Mouse (Mus musculus): ENCODE results near the gene Mapkap1. TPM values are rescaled to one million over a fixed set of nuclear protein-coding genes. Genes with fewer than 3 reads are reported as not detected.
A peak's percentile ranks its signal among the peaks of the same experiment; 100 is the strongest.

Gene Mapkap1
- polyA plus RNA-seq, 1 experiment from 2014 or later, result 62.1 TPM

DNA sequence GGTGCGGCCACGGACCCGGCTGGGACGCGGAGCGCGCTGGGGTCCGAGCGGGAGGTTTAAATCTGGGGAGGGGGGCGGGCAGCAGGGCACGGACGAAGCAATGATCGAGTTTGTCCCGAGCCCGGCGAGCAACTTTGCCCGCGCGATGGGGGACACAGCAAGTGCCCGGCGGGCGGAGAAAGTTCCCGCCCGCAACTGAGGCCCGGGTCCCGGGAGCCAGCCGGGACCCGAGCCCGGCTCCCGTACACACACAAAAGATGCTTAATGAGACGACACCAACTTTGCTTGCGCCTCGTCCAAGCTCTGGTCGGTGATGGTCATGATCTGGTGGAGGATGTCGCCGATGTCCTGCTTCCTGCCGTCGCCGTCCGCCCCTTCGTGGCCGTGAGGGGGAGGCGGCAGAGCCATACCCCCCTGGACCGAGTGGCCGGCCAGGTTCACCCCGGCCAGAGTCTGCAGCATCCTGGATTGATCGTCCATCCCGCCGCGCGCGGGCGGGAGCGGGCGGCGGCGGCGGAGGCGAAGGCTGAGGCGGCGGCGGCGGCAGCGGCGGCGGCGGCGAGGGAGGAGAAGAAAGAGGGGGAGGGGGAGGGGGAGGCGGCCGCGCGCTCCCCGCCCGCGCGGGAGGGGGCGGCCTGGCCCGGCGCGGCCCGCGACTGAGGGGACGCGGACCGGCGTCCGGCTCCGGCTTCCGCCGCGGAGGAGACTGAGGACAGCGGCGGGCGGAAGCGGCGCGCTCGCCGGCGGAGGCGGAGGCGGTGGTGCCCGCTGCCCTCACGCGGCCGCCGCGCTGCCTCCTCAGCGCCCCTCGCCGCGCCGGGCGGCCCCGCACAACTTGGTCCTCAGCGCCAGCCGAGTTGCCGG, 34.9 kb upstream of the Mapkap1 start:
- peak; percentile 77 for DNase-seq (ENCODE audit: low spot score)
- Histone ChIP-seq H3K27me3 (replicated peaks; ENCODE audit: insufficient read depth, low read length) (no peaks in the 10 kb centered on the region), H3K36me3 (ENCODE audit: insufficient read depth, low read length) (no peaks in the 10 kb centered on the region), H3K4me1 (ENCODE audit: insufficient read depth, low read depth, low read length) (no peaks in the 10 kb centered on the region), H3K9ac (replicated peaks; ENCODE audit: low read depth) (peak overlapping the region; percentile 81), H3K9me3 (ENCODE audit: low read length) (no peaks in the 10 kb centered on the region), H3K27ac (ENCODE audit: low read length) (peak overlapping the region; percentile 98), H3K4me2 (replicated peaks; ENCODE audit: low read depth, low read length) (peak overlapping the region; percentile 98), H3K4me3 (ENCODE audit: low read depth, low read length) (peak overlapping the region; percentile 94)
- 0% methylated on average over 42 of the region's 118 CpGs for WGBS
- ATAC-seq, result peak; percentile 51
- no peak for TF ChIP-seq CTCF (IDR thresholded peaks at IDR 0.05)
- no peak for TF ChIP-seq EP300 (IDR thresholded peaks at IDR 0.05)

DNA sequence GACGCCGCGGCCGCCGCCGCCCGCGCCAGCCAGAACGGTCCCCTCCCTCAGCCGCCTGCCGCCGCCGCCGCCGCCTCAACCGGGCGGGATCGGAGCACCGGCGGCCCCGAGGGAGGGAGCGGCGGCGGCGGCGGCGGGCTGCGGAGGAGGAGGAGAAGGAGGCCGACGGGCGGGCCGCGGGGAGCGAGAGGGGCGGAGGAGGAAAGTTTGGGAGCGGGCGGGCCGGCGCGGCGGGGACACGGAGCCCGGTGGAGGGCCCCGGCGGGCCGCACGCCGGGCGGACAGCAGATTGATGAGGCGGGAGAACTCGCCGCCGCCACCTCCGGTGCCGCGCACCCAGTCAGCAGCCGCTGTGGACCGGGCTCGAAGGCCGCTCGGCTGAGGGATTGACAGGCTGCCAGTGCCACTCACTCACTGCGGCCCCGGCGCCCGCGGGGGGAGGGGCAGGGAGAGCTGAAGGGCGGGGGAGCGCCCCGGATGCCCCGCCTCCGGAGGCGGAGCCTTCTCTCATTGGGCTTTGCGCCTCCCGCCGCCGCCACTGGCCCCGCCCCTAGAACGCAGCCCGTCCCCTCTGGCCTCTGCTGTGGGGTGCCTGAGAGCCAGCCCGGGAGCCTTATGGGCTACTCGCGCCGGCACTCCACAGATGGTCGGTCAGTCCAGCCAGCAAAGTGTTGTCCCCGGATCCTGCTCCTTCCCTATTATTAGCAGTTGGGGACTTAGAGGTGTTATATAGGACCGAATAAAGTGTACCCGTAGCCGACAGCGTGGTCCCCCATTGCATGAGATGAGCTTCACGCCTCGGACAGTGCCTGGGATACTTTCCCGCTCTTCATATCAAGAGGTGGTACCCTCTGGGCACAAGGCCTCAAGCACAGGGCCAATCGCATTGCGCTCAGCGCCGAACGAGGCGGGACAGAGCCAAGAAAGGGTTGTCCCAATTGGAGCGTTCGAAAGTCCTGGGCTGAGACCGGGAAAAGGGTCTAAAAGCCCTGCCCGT, 34.0 kb upstream of the Mapkap1 start, which contains the start of gene Pbx3:
TSS of gene Pbx3 (minus strand) at position 838 of the 997 bp plus-strand sequence.
- H3K4me2 ChIP-seq (replicated peaks; ENCODE audit: low read depth, low read length), result peak within 1 kb of the TSS; percentile 98
- no peaks in the 10 kb centered on the region for H3K4me1 ChIP-seq (ENCODE audit: insufficient read depth, low read depth, low read length)
- H3K4me3 ChIP-seq (ENCODE audit: low read depth, low read length), result peak within 1 kb of the TSS; percentile 94
- under 1% methylated on average over 46 of the region's 102 CpGs for WGBS
- peak within 1 kb of the TSS; percentile 81 for H3K9ac ChIP-seq (replicated peaks; ENCODE audit: low read depth)
- H3K27me3 ChIP-seq (replicated peaks; ENCODE audit: insufficient read depth, low read length), result no peaks in the 10 kb centered on the region
- ATAC-seq (peak; percentile 93), DNase-seq (ENCODE audit: low spot score) (peak; percentile 96)
- H3K9me3 ChIP-seq (ENCODE audit: low read length), result no peaks in the 10 kb centered on the region
- H3K27ac ChIP-seq (ENCODE audit: low read length), result peak within 1 kb of the TSS; percentile 98
- H3K36me3 ChIP-seq (ENCODE audit: insufficient read depth, low read length), result no peaks in the 10 kb centered on the region
- no peak for TF ChIP-seq CTCF (IDR thresholded peaks at IDR 0.05)
- TF ChIP-seq EP300 (IDR thresholded peaks at IDR 0.05), result no peak

DNA sequence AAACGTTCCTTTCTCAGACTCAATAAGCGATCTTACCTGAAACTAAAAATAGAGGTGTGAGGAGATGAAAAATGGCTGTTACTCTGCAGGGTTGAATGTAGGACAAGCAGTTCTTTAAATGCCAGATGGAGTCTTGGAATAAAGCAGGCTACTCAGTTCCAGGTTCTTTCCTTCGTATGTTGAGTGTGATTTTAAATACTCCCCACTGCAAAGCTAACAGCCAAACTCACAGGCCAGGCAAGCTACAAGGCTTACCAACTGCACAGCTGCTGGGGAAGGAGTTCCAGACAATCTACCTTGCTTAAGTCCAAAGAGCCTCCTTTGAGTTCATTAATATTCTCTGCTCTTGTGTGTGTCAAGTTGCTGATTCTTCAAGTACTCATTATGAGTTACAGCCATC, 32.7 kb upstream of the Mapkap1 start:
- Histone ChIP-seq H3K27ac (ENCODE audit: low read length) (no peak overlapping the region), H3K4me3 (ENCODE audit: low read depth, low read length) (no peak overlapping the region), H3K27me3 (replicated peaks; ENCODE audit: insufficient read depth, low read length) (no peaks in the 10 kb centered on the region), H3K36me3 (ENCODE audit: insufficient read depth, low read length) (no peaks in the 10 kb centered on the region), H3K9me3 (ENCODE audit: low read length) (no peaks in the 10 kb centered on the region), H3K9ac (replicated peaks; ENCODE audit: low read depth) (no peak overlapping the region), H3K4me2 (replicated peaks; ENCODE audit: low read depth, low read length) (no peak overlapping the region), H3K4me1 (ENCODE audit: insufficient read depth, low read depth, low read length) (no peaks in the 10 kb centered on the region)
- ATAC-seq (no peak), DNase-seq (ENCODE audit: low spot score) (no peak)
- TF ChIP-seq EP300 (IDR thresholded peaks at IDR 0.05), result no peak
- no peak for TF ChIP-seq CTCF (IDR thresholded peaks at IDR 0.05)
- 39% methylated on average over 3 of the region's 3 CpGs for WGBS

DNA sequence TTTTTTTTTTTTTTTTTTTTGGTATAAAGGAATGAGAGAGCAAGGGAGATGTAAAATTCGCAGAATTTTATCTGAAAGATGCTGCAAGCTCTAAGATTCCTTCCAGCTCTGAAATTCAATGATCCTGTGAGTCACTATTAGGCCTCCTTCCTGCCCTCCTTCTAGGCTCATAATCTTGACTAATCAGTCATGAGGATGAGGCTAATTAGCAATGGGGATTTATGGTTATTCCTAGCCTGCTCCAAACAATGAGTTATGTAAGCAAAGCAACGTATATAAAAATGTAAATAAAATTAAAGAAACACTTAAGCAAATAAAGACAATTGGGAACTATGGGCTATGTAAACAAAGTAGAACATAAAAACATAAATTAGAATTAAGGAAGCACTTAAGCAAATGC, 32.2 kb upstream of the Mapkap1 start:
- DNase-seq (ENCODE audit: low spot score), result no peak
- 50% methylated on average over 2 of the region's 2 CpGs for WGBS

DNA sequence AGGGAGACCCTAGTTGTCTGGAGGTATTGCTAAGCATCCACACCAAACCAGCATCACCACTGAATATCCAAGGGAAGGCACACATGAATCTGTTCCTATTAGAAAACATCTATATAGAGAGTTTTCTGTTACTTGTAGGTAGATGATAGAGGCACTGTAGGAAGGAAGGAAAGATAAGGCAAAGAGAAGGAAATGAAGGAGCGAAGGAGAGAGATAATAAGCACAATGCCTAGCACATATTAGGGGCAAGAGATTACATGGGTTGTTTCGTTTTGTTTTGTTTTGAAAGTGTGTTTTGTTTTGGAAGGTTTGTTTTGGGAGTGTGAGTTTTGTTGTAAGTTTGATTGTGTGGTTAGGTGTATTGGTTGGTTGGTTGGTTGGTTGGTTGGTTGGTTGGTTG, 27.6 kb upstream of the Mapkap1 start:
- Histone ChIP-seq H3K9ac (replicated peaks; ENCODE audit: low read depth) (no peak overlapping the region), H3K27ac (ENCODE audit: low read length) (no peak overlapping the region), H3K4me1 (ENCODE audit: insufficient read depth, low read depth, low read length) (no peaks in the 10 kb centered on the region), H3K4me3 (ENCODE audit: low read depth, low read length) (no peak overlapping the region), H3K4me2 (replicated peaks; ENCODE audit: low read depth, low read length) (no peak overlapping the region), H3K36me3 (ENCODE audit: insufficient read depth, low read length) (no peaks in the 10 kb centered on the region), H3K27me3 (replicated peaks; ENCODE audit: insufficient read depth, low read length) (no peaks in the 10 kb centered on the region), H3K9me3 (ENCODE audit: low read length) (no peaks in the 10 kb centered on the region)
- WGBS, result 83% methylated on average over 2 of the region's 2 CpGs
- no peak for ATAC-seq
- TF ChIP-seq CTCF (IDR thresholded peaks at IDR 0.05) (no peak), EP300 (IDR thresholded peaks at IDR 0.05) (no peak)
- DNase-seq (ENCODE audit: low spot score), result no peak

More for the DNA sequence above, 32.2 kb upstream of the Mapkap1 start:
- TF ChIP-seq CTCF (IDR thresholded peaks at IDR 0.05) (no peak), EP300 (IDR thresholded peaks at IDR 0.05) (no peak)
- no peaks in the 10 kb centered on the region for H3K4me1 ChIP-seq (ENCODE audit: insufficient read depth, low read depth, low read length)
- H3K27ac ChIP-seq (ENCODE audit: low read length), result no peak overlapping the region
- ATAC-seq, result no peak
- no peaks in the 10 kb centered on the region for H3K27me3 ChIP-seq (replicated peaks; ENCODE audit: insufficient read depth, low read length)
- no peaks in the 10 kb centered on the region for H3K36me3 ChIP-seq (ENCODE audit: insufficient read depth, low read length)
- H3K9me3 ChIP-seq (ENCODE audit: low read length), result no peaks in the 10 kb centered on the region
- H3K9ac ChIP-seq (replicated peaks; ENCODE audit: low read depth), result no peak overlapping the region
- no peak overlapping the region for H3K4me3 ChIP-seq (ENCODE audit: low read depth, low read length)
- H3K4me2 ChIP-seq (replicated peaks; ENCODE audit: low read depth, low read length), result no peak overlapping the region

DNA sequence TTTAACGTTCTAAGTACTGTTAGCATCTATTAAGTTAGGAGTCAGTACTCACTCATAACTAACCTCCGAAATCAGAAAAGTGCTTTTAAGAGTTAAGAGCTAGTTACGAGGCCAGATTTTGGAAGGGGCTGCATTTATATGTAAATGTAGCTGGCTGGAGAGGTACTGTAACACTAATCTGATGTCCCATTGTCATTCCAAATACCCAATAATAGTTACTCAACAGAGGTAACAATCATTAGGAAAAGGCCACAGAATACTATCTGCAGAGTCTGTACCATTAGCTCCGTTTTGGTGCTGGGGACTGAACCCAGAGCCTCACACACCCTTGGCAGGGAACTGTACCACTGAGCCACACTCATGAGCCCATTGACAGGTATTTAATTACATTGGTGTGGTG, 7.0 kb upstream of the Mapkap1 start:
- ATAC-seq (no peak), DNase-seq (ENCODE audit: low spot score) (no peak)
- WGBS, result 64% methylated on average over 4 of the region's 4 CpGs
- Histone ChIP-seq H3K36me3 (ENCODE audit: insufficient read depth, low read length) (no peaks in the 10 kb centered on the region), H3K4me2 (replicated peaks; ENCODE audit: low read depth, low read length) (no peak overlapping the region), H3K4me3 (ENCODE audit: low read depth, low read length) (no peak overlapping the region), H3K4me1 (ENCODE audit: insufficient read depth, low read depth, low read length) (no peaks in the 10 kb centered on the region), H3K27ac (ENCODE audit: low read length) (no peak overlapping the region), H3K9me3 (ENCODE audit: low read length) (no peaks in the 10 kb centered on the region), H3K9ac (replicated peaks; ENCODE audit: low read depth) (no peak overlapping the region), H3K27me3 (replicated peaks; ENCODE audit: insufficient read depth, low read length) (no peaks in the 10 kb centered on the region)
- TF ChIP-seq CTCF (IDR thresholded peaks at IDR 0.05) (no peak), EP300 (IDR thresholded peaks at IDR 0.05) (no peak)

All from lung, postnatal 0 days (tissue).